In the genomic region with DNA sequence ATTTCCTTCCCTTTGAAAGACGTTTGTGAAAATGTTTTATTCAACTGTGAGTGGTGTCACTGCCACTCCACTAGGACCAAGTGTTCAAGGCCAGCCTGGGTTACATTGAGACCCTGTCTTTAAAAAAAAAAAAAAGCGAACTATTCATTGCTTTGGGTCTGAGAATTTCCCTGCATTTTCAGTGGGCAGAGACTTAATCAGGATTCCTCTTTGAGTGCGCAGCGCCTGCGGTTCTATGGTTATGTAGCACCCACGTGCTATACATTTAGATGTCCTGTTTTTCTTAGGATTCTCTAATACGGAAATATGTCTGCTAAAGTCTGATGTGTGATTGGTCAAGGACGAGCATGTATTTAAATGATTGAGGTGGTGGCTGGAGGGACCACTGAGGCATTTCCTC, we compare ENCODE assay signal across 10 mouse cellular contexts. TPM values are rescaled to one million over a fixed set of nuclear protein-coding genes. Genes with fewer than 3 reads are reported as not detected.
DNase-seq lines count a peak whose midpoint lies in the region; ATAC-seq lines count a peak whose summit lies in the region.
"Had no signal": no experiment of that assay in that cellular context is flagged by ENCODE, and none has a peak within 500 bp of the region (broad histone marks: within the 10 kb centered on the region; RNA-seq: fewer than 3 reads in every experiment).

No protein-coding gene starts in this region.

- no peaks in the 10 kb centered on the region for H3K27me3 ChIP-seq in forebrain, embryonic 11.5 days (ENCODE audit: control insufficient read depth, insufficient read depth, low read length)
- H3K27me3 ChIP-seq in limb, embryonic 10.5 days (ENCODE audit: low read depth, poor library complexity, severe bottlenecking), result no peaks in the 10 kb centered on the region
- H3K27me3 ChIP-seq in neural tube, embryonic 14.5 days (ENCODE audit: control insufficient read depth, insufficient read depth, low read length), result no peaks in the 10 kb centered on the region

- H3K36me3 ChIP-seq in forebrain, embryonic 11.5 days (ENCODE audit: control insufficient read depth, insufficient read depth, low read length), result peaks cover 5% of the 10 kb centered on the region; the same call in 1 of the 2 replicates
- H3K36me3 ChIP-seq in limb, embryonic 10.5 days, result peaks cover 32% of the 10 kb centered on the region
- H3K36me3 ChIP-seq in neural tube, embryonic 14.5 days (ENCODE audit: control insufficient read depth, insufficient read depth, low read length), result peaks cover 10% of the 10 kb centered on the region

- peaks cover 8% of the 10 kb centered on the region; the same call in 1 of the 2 replicates for H3K4me1 ChIP-seq in forebrain, embryonic 11.5 days (replicated peaks; ENCODE audit: control insufficient read depth, insufficient read depth, low read length)
- peaks cover 13% of the 10 kb centered on the region for H3K4me1 ChIP-seq in limb, embryonic 10.5 days
- H3K4me1 ChIP-seq in neural tube, embryonic 14.5 days (ENCODE audit: control insufficient read depth, insufficient read depth, low read length), result peaks cover 15% of the 10 kb centered on the region

- 68% methylated on average over 8 of the region's 8 CpGs for WGBS in forebrain, embryonic 11.5 days
- 75% methylated on average over 8 of the region's 8 CpGs for WGBS in limb, embryonic 10.5 days
- WGBS in neural tube, embryonic 14.5 days, result 45% methylated on average over 8 of the region's 8 CpGs

- ATAC-seq in forebrain, embryonic 11.5 days (replicated peaks; ENCODE audit: low FRiP score), result no peak
- ATAC-seq in neural tube, embryonic 14.5 days (ENCODE audit: low read depth), result no peak

- peak overlapping the region; percentile 76 for H3K4me3 ChIP-seq in forebrain, embryonic 11.5 days (ENCODE audit: low read depth, low read length)
- H3K4me3 ChIP-seq in limb, embryonic 10.5 days, result peak overlapping the region; percentile 82
- H3K4me3 ChIP-seq in neural tube, embryonic 14.5 days (ENCODE audit: low read depth, low read length), result peak overlapping the region; percentile 70

- peak; percentile 16 to 47 for DNase-seq in left cerebral cortex, postnatal 25 days (ENCODE audit: low spot score in 2 of 2)
- no peak for DNase-seq in left cerebral cortex, adult 11 months (ENCODE audit: low spot score)
- no peak for DNase-seq in forebrain, embryonic 11.5 days (ENCODE audit: low spot score)
- no peak for DNase-seq in limb, embryonic 10.5 days (ENCODE audit: low spot score)
- DNase-seq in spleen, postnatal 10 days (ENCODE audit: low spot score in 2 of 2), result no peak
- no peak for DNase-seq in B cell, adult 2 months
- DNase-seq in thymus, postnatal 25 days, result no peak

- no peaks in the 10 kb centered on the region for H3K9me3 ChIP-seq in forebrain, embryonic 11.5 days (ENCODE audit: control insufficient read depth, low read length)
- H3K9me3 ChIP-seq in limb, embryonic 10.5 days (replicated peaks), result no peaks in the 10 kb centered on the region
- no peaks in the 10 kb centered on the region for H3K9me3 ChIP-seq in neural tube, embryonic 14.5 days (ENCODE audit: control insufficient read depth, low read length)

- H3K4me2 ChIP-seq in forebrain, embryonic 11.5 days (ENCODE audit: low read depth, low read length, severe bottlenecking), result peak overlapping the region; percentile 80
- peak overlapping the region; percentile 60 for H3K4me2 ChIP-seq in neural tube, embryonic 14.5 days (ENCODE audit: low read depth, low read length)

- intact Hi-C loops in left cerebral cortex, postnatal 25 days (cut with DNase I), result loop anchor here (2.0 kb wide), 1 partner anchor 30 kb away; no protein-coding TSS in a partner anchor

- no peak overlapping the region for H3K27ac ChIP-seq in forebrain, embryonic 11.5 days (ENCODE audit: low read depth, low read length)
- no peak overlapping the region for H3K27ac ChIP-seq in limb, embryonic 10.5 days
- no peak overlapping the region for H3K27ac ChIP-seq in neural tube, embryonic 14.5 days (ENCODE audit: low read depth, low read length)

- H3K9ac ChIP-seq in forebrain, embryonic 11.5 days (ENCODE audit: low read length), result peak overlapping the region; percentile 50
- H3K9ac ChIP-seq in neural tube, embryonic 14.5 days (replicated peaks; ENCODE audit: low read depth, low read length), result peak overlapping the region; percentile 42; the same call in 1 of the 2 replicates

RNA-seq across cellular contexts. Expression of a gene that starts 1.2 kb away (rescaled TPM):
- 10 to 100 TPM; 10.6 to 11.9 TPM for total RNA-seq in left cerebral cortex, postnatal 25 days (2021)
- polyA plus RNA-seq in forebrain, embryonic 11.5 days (2014; fragmentation: Nextera tagmentation; extraction: Ambion mirVana), result 10.2 and 11.0 TPM in 2 replicates
- 5.2 and 7.1 TPM in 2 replicates for polyA plus RNA-seq in limb, embryonic 10.5 days (2016; fragmentation: Nextera tagmentation; extraction: Ambion mirVana)
- polyA plus RNA-seq in neural tube, embryonic 14.5 days (2014; fragmentation: Nextera tagmentation; extraction: Ambion mirVana), result 13.9 and 15.2 TPM in 2 replicates

RNA-seq across cellular contexts. Expression of a gene that starts 16.7 kb away (rescaled TPM):
- total RNA-seq in left cerebral cortex, postnatal 25 days (2021), result 10 to 100 TPM; 15.7 to 17.6 TPM
- 15.5 and 17.3 TPM in 2 replicates for polyA plus RNA-seq in forebrain, embryonic 11.5 days (2014; fragmentation: Nextera tagmentation; extraction: Ambion mirVana)
- polyA plus RNA-seq in limb, embryonic 10.5 days (2016; fragmentation: Nextera tagmentation; extraction: Ambion mirVana), result 8.7 and 12.4 TPM in 2 replicates
- polyA plus RNA-seq in neural tube, embryonic 14.5 days (2014; fragmentation: Nextera tagmentation; extraction: Ambion mirVana), result 18.5 and 20.7 TPM in 2 replicates

RNA-seq across cellular contexts. Expression of a gene that starts 30.9 kb away (rescaled TPM):
- total RNA-seq in left cerebral cortex, postnatal 25 days (2021), result 10 to 100 TPM; 22.2 to 22.4 TPM
- 18.6 and 19.0 TPM in 2 replicates for polyA plus RNA-seq in forebrain, embryonic 11.5 days (2014; fragmentation: Nextera tagmentation; extraction: Ambion mirVana)
- polyA plus RNA-seq in limb, embryonic 10.5 days (2016; fragmentation: Nextera tagmentation; extraction: Ambion mirVana), result 15.2 and 16.7 TPM in 2 replicates
- 28.7 and 36.4 TPM in 2 replicates for polyA plus RNA-seq in neural tube, embryonic 14.5 days (2014; fragmentation: Nextera tagmentation; extraction: Ambion mirVana)

RNA-seq across cellular contexts. Expression of a gene that starts 58.2 kb away (rescaled TPM):
- total RNA-seq in left cerebral cortex, postnatal 25 days (2021), result under 1 TPM in 1 of 2 experiments, not detected in 1; 0.30 TPM
- polyA plus RNA-seq in forebrain, embryonic 11.5 days (2014; fragmentation: Nextera tagmentation; extraction: Ambion mirVana), result 0.11 TPM in 1 of 2 replicates, not detected in the other
- polyA plus RNA-seq in limb, embryonic 10.5 days (2016; fragmentation: Nextera tagmentation; extraction: Ambion mirVana), result 0.10 TPM in 1 of 2 replicates, not detected in the other
- 0.18 and 0.19 TPM in 2 replicates for polyA plus RNA-seq in neural tube, embryonic 14.5 days (2014; fragmentation: Nextera tagmentation; extraction: Ambion mirVana)
- total RNA-seq: liver, adult 2 months had no signal
- polyA plus RNA-seq: liver, adult 2 months; small intestine, adult 2 months had no signal

Comparison
In these comparisons a context has a peak if more than half of its experiments do, and no peak if none do; other contexts are left out.
1. DNase-seq: peak in left cerebral cortex, postnatal 25 days (2 of 2); none in left cerebral cortex, adult 11 months (single experiment), forebrain, embryonic 11.5 days (single experiment), limb, embryonic 10.5 days (single experiment), spleen, postnatal 10 days (0 of 2), B cell, adult 2 months (0 of 2) and thymus, postnatal 25 days (single experiment).
2. Peak in every context shown above with its lines, with median percentiles within 50 percentile points of each other: H3K4me3 ChIP-seq.